Mouse (Mus musculus) c-Kit-negative CD71-positive TER-119-positive erythroid progenitor cells, embryonic 14.5 days (primary cell): Measurements from ENCODE around the gene Fam131b.

Experiments
- DNase-seq: peaks from one replicate; pipeline ENCODE4 v3.0.0-alpha.2; 2013; ENCODE audit warnings: low read depth, low spot score

Gene Fam131b

GRCm38 (mm10) chr6:42324482-42325267 lies at the start of gene Fam131b:
TSS of gene Fam131b (minus strand) at chr6:42324643.
- DNase-seq: no peak

- no peak for DNase-seq
Measured at GRCm38 (mm10) chr6:42373669-42374430, 49.4 kb upstream of the Fam131b start.

GRCm38 (mm10) chr6:42372816-42373547 lies 48.5 kb upstream of the Fam131b start, which contains the start of gene Epha1:
TSS of gene Epha1 (minus strand) at chr6:42373268.
- no peak for DNase-seq

- no peak for DNase-seq
Measured at GRCm38 (mm10) chr6:42372421-42372815, 48.0 kb upstream of the Fam131b start.

GRCm38 (mm10) chr6:42372001-42372400 lies 47.6 kb upstream of the Fam131b start:
- no peak for DNase-seq

- no peak for DNase-seq
Measured at GRCm38 (mm10) chr6:42370630-42371363, 46.4 kb upstream of the Fam131b start.

GRCm38 (mm10) chr6:42369870-42370269 lies 45.4 kb upstream of the Fam131b start:
- no peak for DNase-seq

- DNase-seq: no peak
Measured at GRCm38 (mm10) chr6:42365215-42365614, 40.8 kb upstream of the Fam131b start.

GRCm38 (mm10) chr6:42364607-42365006 lies 40.2 kb upstream of the Fam131b start:
- no peak for DNase-seq

- no peak for DNase-seq
Measured at GRCm38 (mm10) chr6:42364066-42364465, 39.6 kb upstream of the Fam131b start.

- no peak for DNase-seq
Measured at GRCm38 (mm10) chr6:42362974-42363373, 38.5 kb upstream of the Fam131b start.

- DNase-seq: no peak
Measured at GRCm38 (mm10) chr6:42362497-42362896, 38.1 kb upstream of the Fam131b start.

- DNase-seq: no peak
Measured at GRCm38 (mm10) chr6:42362074-42362473, 37.6 kb upstream of the Fam131b start.

- no peak for DNase-seq
Measured at GRCm38 (mm10) chr6:42361041-42361895, 36.8 kb upstream of the Fam131b start.

GRCm38 (mm10) chr6:42360231-42360840 lies 35.9 kb upstream of the Fam131b start:
- no peak for DNase-seq

GRCm38 (mm10) chr6:42359364-42360147 lies 35.1 kb upstream of the Fam131b start:
- no peak for DNase-seq

GRCm38 (mm10) chr6:42358901-42359300 lies 34.5 kb upstream of the Fam131b start:
- DNase-seq: no peak

- no peak for DNase-seq
Measured at GRCm38 (mm10) chr6:42357901-42358300, 33.5 kb upstream of the Fam131b start.

GRCm38 (mm10) chr6:42356913-42357312 lies 32.5 kb upstream of the Fam131b start:
- DNase-seq: no peak
